Mouse (Mus musculus) ES-Bruce4 (cell line): ENCODE measurements around the gene Tfcp2l1. TPM values are rescaled to one million over a fixed set of nuclear protein-coding genes. Genes with fewer than 3 reads are reported as not detected.

Experiments used
- H3K27ac ChIP-seq: 2 replicates; pipeline ENCODE4 v1.5.1; 2012; ENCODE audit warnings: low read length, inconsistent platforms; ENCODE audit not compliant: insufficient read depth
- H3K27me3 ChIP-seq: 2 replicates; pipeline ENCODE4 v1.6.1; 2012; ENCODE audit warnings: mild to moderate bottlenecking, low read length, inconsistent platforms; ENCODE audit not compliant: control insufficient read depth, poor library complexity, insufficient read depth, severe bottlenecking
- H3K36me3 ChIP-seq: 2 replicates; pipeline ENCODE4 v1.6.1; 2012; ENCODE audit warnings: inconsistent platforms, mild to moderate bottlenecking, low read length, moderate library complexity; ENCODE audit not compliant: control insufficient read depth, poor library complexity, insufficient read depth, severe bottlenecking
- H3K4me1 ChIP-seq: one replicate; pipeline ENCODE4 v1.8.1; 2011; ENCODE audit warnings: low read length; ENCODE audit not compliant: control insufficient read depth, insufficient read depth
- H3K4me3 ChIP-seq: 2 replicates; pipeline ENCODE4 v1.5.1; 2011; ENCODE audit warnings: low read depth, mild to moderate bottlenecking, low read length
- H3K9ac ChIP-seq: 2 replicates; pipeline ENCODE4 v1.6.1; 2012; ENCODE audit warnings: low read depth, mild to moderate bottlenecking, inconsistent platforms; ENCODE audit not compliant: poor library complexity, severe bottlenecking
- H3K9me3 ChIP-seq: replicated peaks from 2 replicates; pipeline ENCODE4 v1.6.1; 2012; ENCODE audit warnings: mild to moderate bottlenecking, low read length, inconsistent platforms; ENCODE audit not compliant: control insufficient read depth, poor library complexity, insufficient read depth, severe bottlenecking
- CTCF ChIP-seq: IDR thresholded peaks from one replicate; pipeline ENCODE4 v1.8.1; 2011; ENCODE audit warnings: low read depth, low read length
- EP300 ChIP-seq: IDR thresholded peaks from 2 replicates; pipeline ENCODE4 v1.6.1; 2011; ENCODE audit warnings: low read depth, low read length; ENCODE audit not compliant: insufficient read depth
- POLR2A ChIP-seq: IDR thresholded peaks from one replicate; pipeline ENCODE4 v1.8.1; 2011; ENCODE audit warnings: low read length; ENCODE audit not compliant: insufficient read depth
- polyA plus RNA-seq: library from polyadenylated mRNA; stranded (reverse); fragments of >200 nt; gene quantifications from 2 replicates; pipeline ENCODE4 v1.2.4, GENCODE M21; 2011; ENCODE audit warnings: low read depth; ENCODE audit not compliant: missing spikeins, insufficient read depth, insufficient read length

Tfcp2l1 gene
- polyA plus RNA-seq, 1 experiment, result 113 TPM

DNA sequence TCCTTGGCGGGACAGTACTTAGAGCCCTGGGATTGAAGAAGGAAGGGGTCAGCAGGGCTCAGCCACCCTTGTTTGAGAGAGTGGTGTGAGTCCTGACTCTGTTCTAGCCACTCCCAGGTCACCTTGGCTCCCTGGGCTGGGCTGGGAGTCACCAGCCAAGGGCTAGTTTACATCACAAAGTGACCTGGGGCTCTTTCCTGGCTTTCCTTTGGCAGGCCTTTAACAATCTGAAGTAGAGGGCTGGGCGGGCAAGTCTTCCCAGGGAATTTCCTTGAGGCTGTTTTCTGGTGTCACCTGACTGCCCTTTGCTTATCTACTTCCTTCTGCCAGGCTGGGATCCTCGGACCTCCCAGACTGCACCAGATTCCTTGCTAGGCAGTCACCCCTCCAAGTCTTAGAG lies 20.3 kb downstream of the Tfcp2l1 start:
- Histone ChIP-seq H3K4me1 (peaks cover 21% of the 10 kb centered on the region), H3K9ac (peak overlapping the region; percentile 69; the same call in 1 of the 2 replicates), H3K27ac (peak overlapping the region; percentile 99), H3K36me3 (peaks cover 6% of the 10 kb centered on the region; the same call in 1 of the 2 replicates), H3K4me3 (no peak overlapping the region), H3K27me3 (no peaks in the 10 kb centered on the region), H3K9me3 (no peaks in the 10 kb centered on the region)
- peak; percentile 100 for TF ChIP-seq EP300
- TF ChIP-seq CTCF, result no peak

DNA sequence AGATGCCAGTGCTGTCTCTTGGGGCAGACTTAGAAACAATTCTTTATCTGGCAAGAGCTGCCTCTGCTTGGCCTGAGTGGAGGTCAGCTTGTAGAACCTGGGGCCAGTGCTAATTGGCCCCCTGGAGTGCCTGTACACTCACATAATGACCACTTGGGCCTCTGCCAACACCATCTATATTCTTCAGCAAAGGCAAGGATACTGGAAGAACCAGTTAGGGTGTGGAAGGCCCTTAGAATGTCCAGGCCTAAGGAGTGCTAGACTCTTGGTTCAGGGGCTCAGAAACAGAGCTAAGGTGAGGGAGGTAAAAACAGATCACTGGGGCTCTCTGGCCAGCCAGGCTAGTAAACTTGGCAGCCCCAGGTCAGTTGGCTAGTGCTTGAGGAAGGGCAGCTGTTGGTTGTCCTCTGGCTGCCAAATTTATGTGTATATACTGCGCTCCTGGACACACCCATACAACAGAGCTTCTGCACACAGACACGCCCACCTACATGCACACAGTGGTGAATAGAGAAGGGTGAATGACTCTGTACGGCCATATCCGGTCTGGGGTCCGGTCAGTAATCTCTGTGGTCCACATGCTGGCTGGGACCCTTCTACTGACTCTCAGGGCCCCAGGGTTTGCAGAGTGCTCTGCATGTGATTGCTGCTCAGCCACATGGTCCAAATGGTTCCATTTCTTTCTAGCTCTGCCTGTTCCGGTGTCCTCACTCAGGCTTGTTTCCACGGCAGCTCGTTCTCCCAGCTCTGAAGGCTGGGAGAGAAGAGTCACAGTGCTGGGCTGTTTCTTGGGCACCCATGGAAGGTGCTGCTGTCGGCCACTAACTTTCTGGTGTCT lies 22.4 kb downstream of the Tfcp2l1 start:
- peak overlapping the region; percentile 99 for H3K27ac ChIP-seq

GRCm38 (mm10) chr1:118650771-118651080 lies 23.0 kb downstream of the Tfcp2l1 start:
- no peak for TF ChIP-seq POLR2A
- TF ChIP-seq CTCF, result no peak
- no peak for TF ChIP-seq EP300
- H3K36me3 ChIP-seq, result peaks cover 27% of the 10 kb centered on the region
- H3K4me1 ChIP-seq, result peaks cover 18% of the 10 kb centered on the region
- no peaks in the 10 kb centered on the region for H3K9me3 ChIP-seq
- no peaks in the 10 kb centered on the region for H3K27me3 ChIP-seq
- peak overlapping the region; percentile 11 for H3K4me3 ChIP-seq
- H3K9ac ChIP-seq, result peak overlapping the region; percentile 74
- peak overlapping the region; percentile 99 for H3K27ac ChIP-seq

More for the DNA sequence above, 22.4 kb downstream of the Tfcp2l1 start:
- no peaks in the 10 kb centered on the region for H3K27me3 ChIP-seq
- peak overlapping the region; percentile 74 for H3K9ac ChIP-seq
- peaks cover 26% of the 10 kb centered on the region for H3K36me3 ChIP-seq
- TF ChIP-seq POLR2A (no peak), EP300 (peak; percentile 73; the same call in 1 of the 2 replicates)
- no peaks in the 10 kb centered on the region for H3K9me3 ChIP-seq
- H3K4me3 ChIP-seq, result peak overlapping the region; percentile 11
- H3K4me1 ChIP-seq, result peaks cover 21% of the 10 kb centered on the region

- H3K27ac ChIP-seq, result no peak overlapping the region
- no peak overlapping the region for H3K9ac ChIP-seq
- no peak for TF ChIP-seq CTCF
- no peak for TF ChIP-seq POLR2A
- no peak for TF ChIP-seq EP300
- peaks cover 86% of the 10 kb centered on the region for H3K36me3 ChIP-seq
- H3K4me3 ChIP-seq, result no peak overlapping the region
- H3K9me3 ChIP-seq, result no peaks in the 10 kb centered on the region
- no peaks in the 10 kb centered on the region for H3K4me1 ChIP-seq
- H3K27me3 ChIP-seq, result no peaks in the 10 kb centered on the region
These were observed 31.0 kb downstream of the Tfcp2l1 start for GRCm38 (mm10) chr1:118658716-118659115.

GRCm38 (mm10) chr1:118660880-118661465 lies 33.2 kb downstream of the Tfcp2l1 start:
- Histone ChIP-seq H3K4me3 (no peak overlapping the region), H3K9ac (no peak overlapping the region), H3K4me1 (no peaks in the 10 kb centered on the region), H3K27me3 (no peaks in the 10 kb centered on the region), H3K9me3 (no peaks in the 10 kb centered on the region), H3K36me3 (peaks cover 90% of the 10 kb centered on the region), H3K27ac (no peak overlapping the region)
- no peak for TF ChIP-seq POLR2A
- no peak for TF ChIP-seq CTCF
- TF ChIP-seq EP300, result no peak

DNA sequence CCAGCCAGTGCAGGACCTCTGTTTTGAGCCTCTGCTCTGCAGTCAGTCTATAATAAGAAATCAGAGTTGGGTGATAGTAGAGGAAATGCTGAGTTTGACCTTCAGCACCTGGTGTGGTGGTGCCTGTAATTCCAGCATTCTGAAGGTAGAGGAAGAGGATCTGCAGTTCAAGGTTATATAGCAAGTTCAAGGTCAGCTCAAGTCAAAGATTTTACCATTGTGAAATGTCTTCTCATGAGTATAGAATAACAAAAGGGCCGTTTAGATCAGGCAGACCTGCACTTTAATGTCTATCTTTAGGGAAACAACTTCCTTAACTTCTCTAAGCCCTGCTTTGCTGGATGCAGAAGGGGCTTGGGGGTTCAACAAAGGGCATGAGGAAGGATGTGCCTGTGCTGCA lies 35.3 kb downstream of the Tfcp2l1 start:
- H3K27me3 ChIP-seq, result no peaks in the 10 kb centered on the region

More for the DNA sequence above, 35.3 kb downstream of the Tfcp2l1 start:
- no peak overlapping the region for H3K27ac ChIP-seq
- no peaks in the 10 kb centered on the region for H3K9me3 ChIP-seq
- no peak overlapping the region for H3K9ac ChIP-seq
- H3K36me3 ChIP-seq, result peaks cover 86% of the 10 kb centered on the region
- TF ChIP-seq CTCF (no peak), EP300 (no peak), POLR2A (no peak)
- no peak overlapping the region for H3K4me3 ChIP-seq
- no peaks in the 10 kb centered on the region for H3K4me1 ChIP-seq
